Mouse (Mus musculus) adrenal gland, adult 8-10 months (tissue): Measurements from ENCODE around the gene Pcdh8. TPM values are rescaled to one million over a fixed set of nuclear protein-coding genes. Genes with fewer than 3 reads are reported as not detected.

Experiments used
- DNase-seq: peaks from one replicate; pipeline ENCODE4 v3.0.0; 2022
- microRNA-seq, 2 experiments: library from miRNA; unstranded; fragments of <30 nt; microRNA quantifications; one replicate each; pipeline ENCODE4 v1.2.0; 2022
- total RNA-seq, 4 experiments: library from RNA; stranded (reverse); gene quantifications; 2 replicates each; pipeline ENCODE4 v1.2.4; 2022

Pcdh8 gene
- total RNA-seq, 4 experiments from 2014 or later, result 0.08 to 0.61 (median 0.21) TPM; not detected in 1

DNA sequence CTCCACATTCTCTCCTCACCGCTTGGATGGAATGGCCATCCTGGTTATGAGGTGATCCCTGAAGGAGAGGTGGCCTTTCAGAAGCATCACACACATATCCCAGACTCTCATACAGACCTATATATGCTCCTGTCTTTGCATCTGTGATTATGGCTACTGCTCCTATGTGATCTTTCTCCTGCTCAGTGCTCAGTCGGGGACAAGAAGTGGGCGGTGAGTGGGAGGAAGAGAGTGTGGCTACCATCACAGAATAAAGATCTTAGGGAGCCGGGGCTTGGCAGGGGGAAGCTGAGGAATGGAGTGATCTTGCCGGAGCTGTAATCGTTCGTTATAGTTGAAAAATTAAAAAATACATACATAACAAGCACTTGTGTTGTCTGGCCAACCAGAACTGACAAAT is 17.4 kb downstream of the Pcdh8 start:
- no peak for DNase-seq

DNA sequence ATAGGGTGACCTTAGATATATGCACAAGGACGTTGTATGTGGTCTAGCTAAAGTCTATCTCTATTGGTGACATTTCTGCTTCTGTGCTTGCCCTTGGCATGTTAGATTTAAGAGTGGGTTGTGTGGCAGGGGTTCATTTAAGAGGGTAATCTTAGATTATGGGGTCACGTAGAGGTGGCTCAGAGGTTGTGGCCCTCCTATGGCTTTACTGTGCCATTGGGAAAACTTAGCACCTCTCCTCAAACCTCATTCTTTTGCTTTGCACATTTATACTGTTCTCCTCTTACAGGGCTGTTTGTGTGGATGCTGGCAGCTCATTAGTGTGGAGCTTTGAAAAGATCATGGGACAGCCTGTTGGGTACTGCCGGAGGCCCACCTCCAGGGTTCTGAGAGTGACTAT is 30.6 kb downstream of the Pcdh8 start:
- no peak for DNase-seq

DNA sequence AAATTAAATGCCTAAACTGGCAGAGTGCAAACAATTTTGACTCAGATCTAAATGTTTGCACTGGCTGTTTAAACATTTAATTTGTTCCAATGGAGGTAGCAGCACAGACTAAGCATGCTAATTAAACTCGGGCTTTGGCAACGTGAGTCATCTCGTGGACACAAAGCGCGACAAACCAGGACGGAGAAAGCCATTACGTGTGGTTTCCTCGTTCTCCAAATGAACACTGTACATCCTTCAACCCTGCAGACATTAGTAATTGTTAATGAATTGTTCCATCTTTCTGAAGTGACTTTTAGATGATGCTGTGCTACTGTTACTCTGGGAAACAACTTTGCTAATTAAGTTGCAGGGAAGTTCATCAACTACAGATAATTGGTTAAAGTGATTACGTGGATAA is 32.7 kb downstream of the Pcdh8 start:
- DNase-seq, result no peak

DNA sequence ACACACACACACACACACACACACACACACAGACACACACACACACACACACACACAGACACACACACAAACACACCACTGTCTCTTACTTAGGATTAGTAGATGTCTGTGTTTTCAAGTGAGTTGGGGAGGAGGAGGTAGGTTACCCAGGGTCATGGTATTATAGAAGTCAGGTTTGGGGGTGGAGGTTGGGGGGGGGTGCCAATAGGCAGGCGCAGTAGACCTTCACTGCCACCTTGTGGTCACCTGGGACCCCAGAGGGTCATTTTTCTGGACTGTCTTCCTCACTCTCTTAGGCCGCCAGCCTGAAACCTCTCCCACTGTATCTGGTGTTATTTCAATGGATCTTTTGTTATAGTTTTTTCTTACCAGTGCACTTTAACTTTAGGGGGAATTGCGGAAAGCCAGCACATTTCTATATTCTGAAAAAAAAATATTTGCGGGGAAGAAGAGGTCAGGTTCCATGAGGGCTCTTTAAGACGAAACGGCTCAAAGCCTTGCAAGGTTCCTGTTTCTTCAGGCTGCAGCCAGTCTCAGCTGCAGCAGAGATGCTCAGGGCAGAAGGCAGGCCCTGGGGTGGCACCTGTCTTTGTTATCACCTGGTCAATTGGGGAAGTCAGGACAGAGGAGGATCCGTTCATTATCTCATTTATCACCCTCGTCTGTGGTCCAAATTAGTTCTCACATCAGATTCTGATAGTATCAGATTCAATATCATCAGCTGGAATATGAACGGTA is 33.3 kb downstream of the Pcdh8 start:
- no peak for DNase-seq

DNA sequence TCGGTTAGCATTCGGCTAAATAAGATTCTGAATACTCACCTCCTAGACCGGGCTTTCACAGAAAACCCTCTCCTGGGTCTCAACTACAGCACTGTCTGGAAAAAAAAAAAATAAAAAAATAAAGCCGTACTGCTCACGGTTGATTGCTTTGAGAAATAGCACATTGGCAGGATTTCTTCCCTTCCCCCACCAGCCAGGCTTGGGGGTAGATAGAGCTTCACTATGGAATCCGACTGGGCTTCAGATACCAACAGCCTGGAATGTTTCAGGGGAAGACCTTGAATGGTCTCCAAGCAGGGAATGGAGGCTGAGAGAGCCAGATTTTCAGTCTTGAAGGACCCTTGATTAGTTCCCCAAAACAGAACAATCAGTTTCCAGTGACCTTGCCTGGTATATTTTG is 34.3 kb downstream of the Pcdh8 start:
- DNase-seq, result no peak

DNA sequence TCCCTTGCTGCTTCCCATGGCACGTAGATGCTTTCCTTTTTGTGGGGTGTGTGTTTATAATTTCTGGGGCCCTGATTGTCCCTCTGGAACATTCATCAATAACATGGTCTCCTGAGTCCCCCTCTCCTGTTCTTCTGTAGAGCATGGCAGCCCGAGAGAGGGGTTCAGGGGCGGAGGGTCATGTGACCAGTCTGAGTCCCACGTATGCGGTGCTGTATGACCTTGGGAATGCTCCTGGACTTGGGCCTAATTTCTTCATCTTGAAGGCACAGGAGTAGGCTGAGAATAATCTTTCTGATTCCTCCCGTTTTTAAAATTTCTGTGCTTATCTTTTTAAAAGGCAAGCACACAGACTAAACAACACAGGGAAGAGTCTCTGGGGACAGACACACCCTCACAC is 37.6 kb downstream of the Pcdh8 start:
- no peak for DNase-seq

DNA sequence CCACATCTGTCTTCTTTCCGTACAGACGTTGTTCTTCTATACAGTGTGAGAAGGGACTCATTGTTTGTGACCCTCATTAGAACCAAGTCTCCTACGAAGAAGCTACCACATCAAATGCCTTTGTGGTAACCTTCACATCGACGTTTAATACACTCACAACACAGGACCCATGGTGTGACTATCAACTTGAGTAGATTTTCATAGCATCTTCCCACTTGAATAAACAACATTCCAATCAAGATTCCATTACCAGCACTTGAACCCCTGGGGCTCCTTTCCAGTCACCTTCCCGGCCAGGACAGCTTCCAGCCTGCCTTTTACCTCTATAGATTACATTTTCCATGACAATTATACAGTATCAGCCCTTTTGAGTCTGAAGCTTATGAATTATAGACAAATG is 42.3 kb downstream of the Pcdh8 start:
- DNase-seq, result no peak

DNA sequence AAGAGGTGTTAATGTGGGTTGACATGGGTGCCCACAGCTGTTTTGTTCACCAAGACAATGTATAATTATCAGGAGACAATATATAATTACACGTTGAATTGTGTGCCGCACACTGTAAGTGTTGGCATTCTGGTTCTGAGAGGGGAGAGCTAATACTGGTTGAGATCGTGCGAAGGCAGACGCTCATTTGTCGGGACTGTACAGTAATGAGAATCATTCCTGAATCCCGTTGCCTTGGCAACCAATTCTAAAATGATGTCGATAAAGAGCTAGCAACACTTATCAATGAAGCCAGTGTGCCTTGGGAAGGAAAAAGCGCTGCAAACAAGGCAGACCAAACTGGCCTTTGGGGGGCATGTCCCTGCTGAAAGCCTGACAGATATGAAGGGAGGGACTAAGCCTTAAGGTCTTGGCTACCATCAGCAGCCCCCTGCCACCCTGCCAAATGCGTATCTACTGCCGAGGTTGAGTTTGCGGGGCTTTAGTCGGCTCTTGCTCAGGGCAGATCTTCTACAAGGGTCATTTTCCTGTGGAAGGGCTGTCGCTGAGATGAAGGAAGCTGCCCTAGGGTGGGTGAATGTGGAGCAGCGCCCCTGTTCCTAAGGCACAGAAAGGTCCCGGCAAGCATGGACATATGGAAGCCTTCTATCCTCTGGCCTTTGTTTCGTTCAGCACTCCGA is 47.0 kb downstream of the Pcdh8 start:
- no peak for DNase-seq

DNA sequence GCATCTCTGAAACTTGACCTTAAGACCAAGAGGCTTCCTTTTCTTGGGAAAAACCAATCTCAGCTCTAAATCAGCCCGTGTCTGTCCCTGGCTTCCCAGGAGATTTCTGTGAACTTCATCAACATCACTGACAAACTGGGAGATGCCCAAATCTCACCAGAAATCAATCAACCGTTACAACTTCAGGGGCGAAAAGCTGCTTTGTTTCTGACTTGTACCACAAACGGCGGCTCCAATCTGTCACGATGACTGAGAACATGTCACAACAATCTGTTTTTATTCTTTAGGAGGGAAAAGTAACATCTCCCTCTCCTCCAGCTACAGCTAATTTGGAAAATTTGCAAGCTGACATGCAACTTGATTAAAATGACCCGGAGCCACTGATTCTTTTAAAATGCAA is 48.9 kb downstream of the Pcdh8 start:
- DNase-seq, result no peak

Small RNA genes within 50 kb of the gene (microRNA-seq; reads per million reads assigned to microRNA genes)
- gene Mir759, result 0 reads per million in 2 experiments

Other genes starting within 250 kb of the Pcdh8 start
- 100 to 1,000 TPM in 1 of 4 experiments, 10 to 100 TPM in 3; 79.3 to 118 (median 93.0) TPM for gene Sugt1, start 183.6 kb downstream of the Pcdh8 start, total RNA-seq
- gene Cnmd, start 109.1 kb downstream of the Pcdh8 start, total RNA-seq, result 1 to 10 TPM; 1.5 to 4.2 (median 1.7) TPM
- not detected for gene Olfm4, start 212.8 kb upstream of the Pcdh8 start, total RNA-seq